Mouse (Mus musculus) R1 (cell line): ENCODE results near the gene Odf2l.

Source experiments
- DNase-seq: peaks from one replicate; pipeline ENCODE4 v3.0.0-alpha.2; 2018; ENCODE audit warnings: low read depth, low spot score

Odf2l gene

GRCm38 (mm10) chr3:145140236-145140635 lies 21.8 kb downstream of the Odf2l start:
- no peak for DNase-seq

GRCm38 (mm10) chr3:145142925-145143324 lies 24.5 kb downstream of the Odf2l start:
- no peak for DNase-seq

GRCm38 (mm10) chr3:145143856-145144255 lies 25.5 kb downstream of the Odf2l start:
- no peak for DNase-seq

GRCm38 (mm10) chr3:145146871-145147270 lies 28.5 kb downstream of the Odf2l start:
- no peak for DNase-seq

GRCm38 (mm10) chr3:145147483-145147882 lies 29.1 kb downstream of the Odf2l start:
- peak; percentile 8 for DNase-seq

GRCm38 (mm10) chr3:145147952-145148351 lies 29.6 kb downstream of the Odf2l start:
- no peak for DNase-seq

GRCm38 (mm10) chr3:145151092-145151491 lies 32.7 kb downstream of the Odf2l start:
- no peak for DNase-seq

GRCm38 (mm10) chr3:145151933-145152332 lies 33.5 kb downstream of the Odf2l start:
- no peak for DNase-seq

GRCm38 (mm10) chr3:145156883-145157282 lies 38.5 kb downstream of the Odf2l start:
- no peak for DNase-seq

GRCm38 (mm10) chr3:145158441-145158840 lies 40.1 kb downstream of the Odf2l start:
- no peak for DNase-seq

GRCm38 (mm10) chr3:145166741-145167140 lies 48.4 kb downstream of the Odf2l start:
- no peak for DNase-seq

- DNase-seq: no peak
Measured at GRCm38 (mm10) chr3:145167766-145168165, 49.4 kb downstream of the Odf2l start.

GRCm38 (mm10) chr3:145168844-145169696 lies 50.7 kb downstream of the Odf2l start:
- DNase-seq: no peak

- no peak for DNase-seq
Measured at GRCm38 (mm10) chr3:145170028-145170427, 51.6 kb downstream of the Odf2l start.

GRCm38 (mm10) chr3:145170604-145171389 lies 52.4 kb downstream of the Odf2l start:
- DNase-seq: no peak

- no peak for DNase-seq
Measured at GRCm38 (mm10) chr3:145171390-145172060, 53.1 kb downstream of the Odf2l start.

- DNase-seq: no peak
Measured at GRCm38 (mm10) chr3:145184645-145185044, 66.3 kb downstream of the Odf2l start.

- no peak for DNase-seq
Measured at GRCm38 (mm10) chr3:145191972-145192371, 73.6 kb downstream of the Odf2l start.

- no peak for DNase-seq
Measured at GRCm38 (mm10) chr3:145195240-145195923, 77.0 kb downstream of the Odf2l start.

- DNase-seq: no peak
Measured at GRCm38 (mm10) chr3:145198050-145198449, 79.7 kb downstream of the Odf2l start.
